Mouse (Mus musculus) embryo, embryonic 9.5 days (tissue): ENCODE measurements around the gene Ntrk3.

Source experiments
- DNase-seq: peaks from one replicate; pipeline ENCODE4 v3.0.0-alpha.2; 2017; ENCODE audit errors: extremely low spot score

Gene Ntrk3

DNA sequence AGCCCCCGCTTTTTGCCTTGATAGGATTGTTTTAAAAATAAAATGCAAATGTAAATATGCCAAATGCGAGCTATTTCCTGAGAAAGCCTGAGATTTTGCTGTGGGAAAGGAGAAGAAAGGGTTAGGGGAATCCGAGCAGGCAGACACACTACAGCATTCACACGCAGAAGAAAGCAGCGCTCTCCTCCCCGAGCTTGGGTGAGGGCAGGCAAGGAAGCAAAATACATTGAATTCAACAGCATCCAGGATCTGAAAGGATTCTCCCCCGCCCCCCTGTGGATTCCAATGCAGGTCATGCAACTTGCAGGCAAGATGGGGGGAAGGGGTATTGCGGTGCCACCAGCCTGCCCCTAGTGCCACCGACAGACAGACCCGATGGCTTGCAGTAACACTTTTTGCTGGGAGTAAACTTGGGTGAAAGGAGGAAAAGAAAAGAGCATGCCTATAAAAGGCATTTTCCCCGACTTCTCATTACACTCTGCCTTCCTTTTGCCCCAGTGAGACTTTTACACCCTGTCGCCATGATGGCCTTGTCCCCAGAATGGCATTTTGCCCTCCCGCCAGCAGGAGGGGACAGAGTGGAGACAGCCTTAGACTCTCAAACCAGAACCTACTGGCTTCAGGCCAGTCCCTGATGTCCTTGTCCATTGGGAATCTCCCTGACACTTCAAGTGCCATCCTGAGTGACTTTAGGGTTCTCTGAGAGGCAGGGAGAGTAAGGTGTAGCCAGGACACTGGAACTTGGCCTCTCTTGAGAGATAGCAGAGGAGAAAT, 158.2 kb downstream of the Ntrk3 start:
- DNase-seq: peak; percentile 38

DNA sequence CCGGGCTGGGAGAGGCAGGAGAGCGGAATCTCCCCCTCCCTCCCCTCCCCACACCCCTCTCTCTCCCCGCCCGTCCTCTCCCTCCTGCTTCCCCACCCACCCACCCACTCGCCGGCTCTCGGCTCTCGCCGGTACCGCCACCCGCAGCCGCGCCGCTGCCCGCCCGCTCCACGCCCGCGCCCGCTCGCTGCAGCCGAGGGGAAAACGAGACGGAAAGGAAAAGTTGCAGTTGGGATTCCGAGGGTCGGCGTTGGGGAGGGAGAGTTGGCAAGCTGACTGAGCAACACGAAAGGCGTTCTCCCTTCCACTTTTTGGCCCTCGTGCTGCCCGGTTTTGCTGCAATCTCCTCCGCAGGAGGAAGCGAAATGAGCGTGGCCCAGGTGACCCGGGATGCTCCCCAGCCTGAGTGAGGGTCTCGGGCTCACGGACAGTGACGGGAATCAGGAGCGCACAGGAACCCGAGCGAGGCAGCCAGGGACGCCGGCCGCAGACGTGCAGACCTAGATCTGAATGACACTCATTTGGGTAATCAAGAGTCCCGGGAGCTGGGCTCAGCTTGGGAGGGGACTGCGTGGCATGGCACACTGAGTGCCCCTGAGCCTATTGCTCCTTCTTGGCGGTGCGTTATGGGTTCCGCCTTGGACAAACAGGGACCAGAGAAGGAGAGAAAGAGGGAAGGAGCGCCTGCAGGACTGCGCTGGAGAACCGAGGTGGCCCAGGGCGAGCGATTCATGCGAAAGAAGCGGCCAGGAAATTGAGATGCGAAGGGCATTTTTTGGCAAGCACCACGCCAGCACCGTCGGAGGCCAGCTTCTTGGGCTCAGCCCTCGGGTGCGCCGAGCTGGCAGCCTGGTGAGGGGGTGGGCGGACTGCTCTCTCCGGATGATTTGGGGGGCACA, 159.1 kb downstream of the Ntrk3 start:
- DNase-seq: peak; percentile 58

DNA sequence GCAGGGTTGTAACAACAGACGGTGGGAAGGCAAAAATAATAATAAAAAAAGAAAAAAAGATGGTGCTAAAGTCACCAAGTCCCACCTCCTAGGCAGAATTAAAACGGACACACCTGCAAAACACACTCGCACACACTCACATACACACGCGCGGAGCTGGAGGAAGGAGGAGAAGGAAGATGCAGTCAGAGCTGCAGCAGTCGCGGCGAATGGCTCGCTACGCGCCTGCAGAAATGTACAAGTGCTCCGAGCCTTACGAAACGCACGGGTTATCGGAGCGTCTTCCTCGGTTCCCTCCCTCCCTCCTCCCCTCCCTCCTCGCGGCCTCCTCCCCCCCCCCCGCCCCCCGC, 159.7 kb downstream of the Ntrk3 start:
- DNase-seq: peak; percentile 57

DNA sequence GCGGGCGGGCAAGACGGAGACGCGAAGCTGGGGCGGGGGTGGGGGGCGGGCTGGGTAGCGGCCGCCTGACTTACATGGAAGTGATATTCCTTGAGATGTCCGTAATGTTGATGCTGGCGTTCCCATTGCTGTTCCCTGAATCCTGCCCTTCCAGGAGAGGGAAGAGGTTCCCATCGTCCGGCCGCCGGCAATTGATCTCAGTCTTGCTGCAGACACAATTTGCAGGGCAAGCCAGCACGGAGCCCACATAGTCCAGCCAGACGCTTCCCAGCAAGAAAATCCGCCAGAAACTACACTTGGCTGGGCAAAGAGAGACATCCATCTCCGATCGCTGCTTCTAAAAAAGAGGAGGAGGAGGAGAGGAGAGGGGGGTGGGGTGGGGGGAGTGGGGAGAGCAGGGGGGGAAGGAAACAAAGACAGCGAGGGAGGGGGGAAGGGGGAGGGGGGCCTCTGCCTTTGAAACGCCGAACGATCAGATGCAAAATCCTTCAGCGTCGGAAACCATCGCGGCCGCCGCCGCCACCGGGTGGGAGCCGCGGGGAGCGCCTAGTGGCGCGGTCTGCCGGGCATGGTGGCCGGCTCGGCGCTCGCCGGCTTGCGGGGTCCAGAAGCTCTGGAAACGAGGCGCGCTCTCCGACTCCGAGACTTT, 160.2 kb downstream of the Ntrk3 start:
- DNase-seq: peak; percentile 69

DNA sequence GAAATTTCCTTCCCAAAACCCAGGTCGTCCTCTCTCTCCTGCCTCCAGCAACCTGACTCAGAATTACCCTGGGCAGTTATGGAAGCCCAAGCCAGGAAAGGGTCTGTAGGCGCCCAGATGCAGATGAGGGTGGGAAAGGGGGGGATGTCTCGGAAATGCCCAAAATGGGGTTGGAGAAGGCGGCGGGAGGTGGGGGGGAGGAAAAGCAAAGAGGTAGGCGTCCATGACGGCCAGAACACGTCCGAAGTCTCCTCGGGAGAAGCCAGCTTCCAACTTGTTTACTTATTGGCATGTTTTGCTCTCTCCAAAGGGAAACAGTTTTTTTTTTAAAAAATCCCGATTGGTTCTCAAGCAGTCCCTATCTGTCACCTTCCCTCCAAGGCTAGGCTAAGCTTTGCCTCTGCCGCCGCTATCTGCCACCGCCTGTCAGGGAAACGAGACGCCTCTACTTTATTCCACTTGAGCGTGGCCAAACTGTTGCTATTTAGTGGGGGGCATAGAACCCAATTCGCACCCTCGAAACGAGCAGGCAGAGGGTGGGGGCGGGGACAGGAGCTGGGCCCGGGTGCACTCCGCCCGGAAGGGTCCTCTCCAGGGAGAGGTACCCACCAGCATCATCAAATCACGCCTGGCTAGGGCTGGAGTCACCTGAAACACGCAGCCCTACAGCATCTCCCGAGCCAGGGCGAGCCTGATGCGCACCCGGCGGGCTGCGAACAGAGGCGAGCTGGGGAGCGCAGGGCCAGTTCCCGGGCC, 160.9 kb downstream of the Ntrk3 start:
- DNase-seq: no peak

DNA sequence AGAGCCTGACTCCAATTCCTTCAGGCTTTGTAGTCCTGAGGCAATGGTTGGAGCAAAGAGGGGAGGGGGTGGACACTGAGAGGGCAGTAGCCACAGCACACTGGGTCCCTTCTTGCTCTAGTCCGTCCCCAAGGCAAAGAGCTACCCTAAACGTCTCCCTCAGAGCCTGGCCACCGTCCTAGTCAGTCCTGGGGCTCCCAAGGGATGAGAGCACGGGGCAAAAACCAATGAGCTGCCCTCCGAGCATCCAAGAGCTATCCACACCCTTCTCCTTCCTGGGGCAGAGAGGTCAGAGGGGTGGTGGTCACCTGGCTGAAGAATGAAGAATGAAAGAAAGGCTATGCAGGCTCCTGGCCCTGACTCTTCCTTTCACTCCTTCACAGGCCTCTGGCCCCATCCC, 161.6 kb downstream of the Ntrk3 start:
- DNase-seq: no peak

DNA sequence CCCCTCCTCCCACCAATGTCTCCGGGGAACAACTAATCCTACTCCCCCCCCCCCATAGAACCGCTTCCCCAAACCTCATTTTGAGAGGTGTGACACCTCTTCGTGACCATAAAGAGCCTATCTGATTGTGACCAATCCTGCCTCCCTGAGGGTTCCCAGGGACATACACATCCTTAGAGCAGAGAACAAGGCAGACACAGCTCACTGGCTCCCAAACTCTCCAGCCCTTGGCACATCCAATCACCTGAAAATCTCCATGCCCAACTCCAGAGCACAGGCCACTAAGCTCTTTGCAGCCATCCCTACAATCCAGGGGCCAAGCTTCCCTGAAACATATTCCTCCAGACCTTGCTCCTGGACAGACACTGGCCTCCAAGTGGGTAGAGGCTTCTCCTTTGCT, 162.3 kb downstream of the Ntrk3 start:
- DNase-seq: no peak

DNA sequence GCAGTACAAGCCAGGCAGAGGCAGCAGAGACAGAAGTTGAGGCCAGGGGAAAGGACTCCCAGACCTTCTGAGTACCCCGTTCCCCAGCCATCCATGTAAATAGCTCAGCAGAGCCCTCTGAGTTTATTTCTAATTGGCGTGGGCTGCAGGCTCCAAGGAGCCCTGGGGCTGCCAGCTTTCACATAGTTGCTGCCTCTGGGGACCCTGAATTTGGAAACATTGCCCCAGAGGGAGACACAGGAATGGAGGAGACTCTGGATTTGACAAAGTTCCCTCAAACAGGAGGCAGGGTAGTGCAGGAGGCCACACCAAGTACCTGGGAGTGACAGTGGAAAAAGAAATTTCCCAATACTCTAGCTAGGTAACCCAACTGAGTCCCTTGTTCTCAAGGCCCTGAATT, 166.6 kb downstream of the Ntrk3 start:
- no peak for DNase-seq

DNA sequence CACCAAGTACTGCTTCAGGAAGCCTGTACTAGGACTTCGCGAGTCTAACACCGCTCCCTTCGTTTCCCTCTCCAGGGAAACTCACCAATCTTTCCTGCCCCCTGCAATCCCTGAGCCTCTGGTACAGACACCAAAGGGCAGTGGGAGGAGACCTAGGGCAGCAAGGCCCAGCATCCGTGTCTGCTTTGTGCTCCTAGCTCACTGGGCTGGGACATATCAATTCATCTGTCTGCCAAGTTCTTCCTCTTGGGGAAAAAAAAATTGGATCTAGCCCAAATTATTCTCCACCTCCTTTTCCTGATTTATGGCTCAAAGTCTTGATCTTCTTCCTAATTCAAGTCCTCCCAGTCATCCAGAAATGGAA, 168.6 kb downstream of the Ntrk3 start:
- no peak for DNase-seq

DNA sequence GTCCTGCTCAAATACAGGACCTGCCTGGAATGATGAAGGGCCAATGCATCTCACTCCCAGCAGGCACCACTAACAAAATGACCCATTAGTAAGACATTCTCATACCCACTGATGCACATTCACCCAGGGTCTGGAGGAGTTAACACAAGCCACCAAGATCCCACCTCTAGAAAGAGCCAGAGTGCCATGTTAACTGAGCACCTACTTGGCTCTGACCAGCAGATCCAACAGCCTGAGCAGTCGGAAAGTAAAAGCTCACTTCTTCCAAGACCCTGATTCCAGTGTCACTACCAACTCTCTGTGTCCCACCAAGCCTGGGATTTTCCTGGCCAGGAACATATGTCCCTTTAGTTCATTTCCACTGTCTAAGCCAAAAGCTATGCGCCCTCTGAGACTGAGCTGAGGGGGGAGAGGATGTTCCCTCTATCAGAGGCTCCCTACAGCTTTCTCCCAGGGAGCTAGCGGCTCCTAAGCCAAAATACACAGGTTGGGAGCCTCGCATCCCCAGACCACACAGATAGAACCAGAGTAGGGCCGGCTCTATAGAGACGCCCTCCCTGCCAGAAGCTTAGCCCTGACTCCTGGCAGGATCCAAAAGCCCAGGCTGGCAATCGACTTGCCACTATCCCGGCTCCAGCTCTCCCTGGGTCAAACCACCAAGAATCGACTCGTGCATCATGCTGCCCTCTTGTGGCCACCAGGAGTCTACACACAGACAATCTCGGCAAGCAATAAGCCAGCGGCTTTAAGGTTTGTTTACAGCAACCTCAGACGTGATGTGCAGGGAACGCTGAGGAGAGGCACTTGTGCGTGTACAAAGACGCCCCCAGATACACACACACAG, 169.2 kb downstream of the Ntrk3 start:
- peak; percentile 68 for DNase-seq

DNA sequence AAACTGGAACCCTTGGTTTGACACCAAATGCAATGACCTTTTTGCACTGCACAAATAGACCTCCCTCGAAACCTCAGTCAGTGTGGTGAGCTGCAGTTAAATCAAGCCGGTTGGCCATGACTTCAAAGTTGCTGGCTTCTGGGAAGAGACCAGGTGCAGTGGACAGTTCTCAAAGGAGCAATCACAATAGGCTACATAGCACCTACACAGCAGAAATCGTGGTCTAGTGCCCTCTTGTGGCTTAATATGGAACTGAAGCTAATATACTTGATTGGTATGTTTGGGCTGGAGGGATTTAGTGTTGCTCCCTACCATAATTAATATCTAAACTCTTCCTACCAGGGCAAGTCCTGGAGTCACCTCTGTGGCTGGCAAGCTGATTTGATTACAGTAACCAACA, 171.2 kb downstream of the Ntrk3 start:
- no peak for DNase-seq

DNA sequence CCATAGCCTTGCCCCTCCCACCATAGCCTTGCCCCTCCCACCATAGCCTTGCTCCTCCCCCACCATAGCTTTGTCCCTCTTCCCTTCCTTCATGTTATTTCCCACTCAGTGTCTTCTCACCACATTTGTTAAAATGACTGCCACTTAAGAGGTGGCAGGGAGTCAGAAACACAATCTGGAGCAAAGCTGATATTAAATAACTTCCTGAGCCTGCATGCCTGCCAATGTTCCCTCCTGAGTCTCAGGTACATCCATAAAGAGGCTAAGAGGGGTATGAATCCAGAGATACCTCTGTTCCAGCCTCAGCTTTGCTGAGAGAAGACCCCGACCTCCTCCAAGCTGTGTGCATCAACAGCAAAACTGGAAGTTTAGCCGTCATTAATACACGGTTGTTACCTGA, 172.4 kb downstream of the Ntrk3 start:
- no peak for DNase-seq

DNA sequence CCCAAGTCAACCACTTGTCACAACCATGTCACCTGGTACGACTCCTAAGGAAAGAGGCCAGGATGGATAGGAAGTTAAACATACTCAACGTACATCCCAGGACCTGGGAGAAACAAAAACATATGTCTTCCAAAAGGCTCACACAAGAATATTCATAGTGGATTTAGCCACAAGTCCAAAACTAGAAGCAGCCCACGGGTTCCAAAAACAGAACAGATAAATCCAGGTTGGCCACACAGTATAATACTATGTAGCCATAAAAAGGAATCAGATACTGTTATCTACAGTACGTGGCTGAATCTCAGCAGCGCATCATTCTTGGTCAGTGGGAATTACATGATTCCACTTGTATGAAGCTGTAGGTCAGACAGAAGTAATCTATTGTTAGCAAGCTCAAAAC, 179.3 kb downstream of the Ntrk3 start:
- DNase-seq: no peak

DNA sequence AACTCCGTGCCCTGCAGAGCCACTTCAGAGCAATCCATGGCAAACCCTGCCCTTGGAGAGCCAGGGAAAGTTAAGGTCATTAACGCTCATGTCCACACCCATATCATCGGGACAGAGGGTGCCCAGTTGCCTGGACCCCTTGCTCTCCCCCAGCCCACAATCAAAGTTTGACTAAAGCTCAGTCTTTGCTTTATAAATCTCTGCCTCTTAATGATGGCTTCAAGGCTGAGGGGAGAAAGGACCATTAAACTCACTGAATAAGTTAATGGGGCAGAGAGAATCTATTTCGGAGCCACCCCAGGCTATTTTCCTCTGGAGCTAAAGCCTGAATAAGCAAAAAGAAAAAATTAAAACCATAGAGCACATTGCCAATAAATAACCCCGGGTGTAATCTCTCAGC, 182.3 kb downstream of the Ntrk3 start:
- DNase-seq: no peak

DNA sequence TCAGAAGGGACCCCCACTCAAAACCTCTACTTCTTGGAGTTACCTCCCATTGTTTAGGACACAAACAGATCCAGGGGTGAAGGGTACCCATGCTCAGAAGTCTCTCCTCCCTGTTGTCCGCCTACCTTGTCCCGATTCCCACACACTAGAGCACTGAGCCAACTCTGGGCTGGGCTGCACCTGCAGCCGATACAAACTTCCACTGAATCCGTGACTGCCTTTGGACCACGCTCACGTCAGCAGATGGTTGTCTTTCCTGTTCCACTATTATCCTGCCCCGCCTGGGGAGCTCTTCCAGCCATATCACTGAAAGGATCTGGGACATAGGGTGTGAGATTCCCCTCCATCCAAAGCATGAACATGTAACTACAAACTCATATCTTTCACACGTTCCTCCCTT, 188.4 kb downstream of the Ntrk3 start:
- DNase-seq: no peak

DNA sequence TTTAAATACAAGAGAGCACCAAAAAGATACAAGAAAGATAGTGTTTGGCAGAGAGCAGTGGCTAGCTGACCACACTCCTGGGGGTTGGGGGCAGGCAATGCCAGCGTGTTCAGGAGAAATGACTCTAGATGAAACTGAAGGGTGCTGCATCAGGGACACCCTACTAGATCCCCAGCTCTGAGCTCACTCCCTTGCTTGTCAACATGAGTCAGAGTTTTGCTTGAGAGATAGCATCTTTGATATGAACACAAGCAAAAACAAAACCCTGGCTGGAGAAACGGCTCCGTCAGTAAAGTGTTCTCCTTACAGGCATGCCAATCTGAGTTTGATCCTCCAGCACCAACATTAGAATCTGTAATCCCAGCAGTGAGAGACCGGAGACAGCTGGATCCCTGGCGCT, 189.1 kb downstream of the Ntrk3 start:
- no peak for DNase-seq

DNA sequence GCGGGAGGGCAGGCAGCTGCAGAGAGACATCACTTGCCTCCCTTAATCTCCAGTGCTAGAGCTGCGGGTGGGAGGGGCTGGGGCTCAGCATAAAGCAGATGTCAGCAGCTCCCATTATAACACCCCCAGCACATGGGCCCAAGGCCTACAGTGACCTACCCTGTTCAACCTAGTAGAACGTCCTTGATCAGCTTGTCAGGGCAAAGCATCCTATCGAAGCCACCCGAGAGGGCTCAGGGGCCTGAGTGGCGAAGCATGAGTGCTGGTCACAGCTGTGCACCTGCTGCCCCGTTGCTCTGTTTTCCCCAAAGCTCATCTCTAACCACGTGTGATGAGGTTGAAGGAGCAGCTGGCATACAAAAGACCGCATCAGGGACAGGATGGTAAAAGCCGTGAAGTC, 191.3 kb downstream of the Ntrk3 start:
- no peak for DNase-seq

DNA sequence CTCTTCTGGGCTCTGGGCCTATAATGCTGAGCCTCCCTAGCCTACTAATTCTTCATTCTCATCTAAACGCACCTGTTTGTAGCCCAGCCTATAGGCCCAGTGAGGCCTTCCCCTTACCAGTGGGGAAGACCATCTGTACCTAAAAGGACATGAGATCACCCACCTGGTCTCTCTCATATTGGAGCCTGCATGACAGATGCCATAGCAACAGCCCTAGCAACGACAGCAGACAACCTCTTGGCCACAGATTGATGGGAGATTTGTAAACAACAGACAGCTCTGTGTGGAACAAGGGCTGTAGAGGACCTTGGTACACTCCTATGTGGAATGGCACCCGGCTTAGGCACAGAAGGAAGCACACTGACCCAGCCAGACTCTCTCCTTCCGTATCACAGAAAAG, 195.3 kb downstream of the Ntrk3 start:
- no peak for DNase-seq

DNA sequence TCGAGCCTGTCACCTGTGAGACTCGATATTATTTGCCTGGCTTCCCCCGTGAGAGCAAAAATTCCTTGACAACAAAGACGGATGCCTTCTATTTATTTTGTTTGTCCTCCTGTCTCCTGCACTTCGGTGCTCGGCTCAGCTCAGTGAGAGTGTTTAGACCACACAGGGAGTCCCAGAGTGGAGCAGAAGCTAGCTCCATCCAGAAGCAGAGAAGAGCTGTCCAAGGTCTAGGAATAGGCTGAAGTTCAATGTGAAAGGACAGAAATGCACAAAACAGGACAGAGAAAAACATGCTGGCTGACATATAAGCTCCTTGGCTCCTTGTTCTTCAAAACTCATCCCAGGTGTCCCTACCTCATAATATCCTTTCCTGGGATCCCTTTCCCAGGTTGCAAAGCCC, 207.5 kb downstream of the Ntrk3 start:
- DNase-seq: no peak

DNA sequence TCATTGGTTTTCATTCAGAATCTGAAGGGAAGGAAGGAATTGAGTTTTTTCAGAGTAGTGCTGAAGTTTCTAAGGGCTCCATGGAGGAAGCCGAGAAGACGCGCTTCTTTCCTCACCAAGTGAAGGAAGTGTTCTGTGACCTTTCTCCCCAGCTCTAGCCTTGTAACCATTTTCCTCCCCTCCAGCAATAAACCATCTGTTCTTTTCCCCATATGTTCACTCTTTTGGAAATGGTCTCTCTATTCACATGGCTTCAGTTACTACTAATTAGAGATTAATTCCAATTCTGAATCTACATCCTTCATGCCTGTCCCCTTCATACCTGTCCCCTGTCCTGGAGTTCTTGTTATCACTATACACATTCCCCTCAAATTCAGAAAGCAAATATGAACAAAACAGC, 209.8 kb downstream of the Ntrk3 start:
- no peak for DNase-seq

DNA sequence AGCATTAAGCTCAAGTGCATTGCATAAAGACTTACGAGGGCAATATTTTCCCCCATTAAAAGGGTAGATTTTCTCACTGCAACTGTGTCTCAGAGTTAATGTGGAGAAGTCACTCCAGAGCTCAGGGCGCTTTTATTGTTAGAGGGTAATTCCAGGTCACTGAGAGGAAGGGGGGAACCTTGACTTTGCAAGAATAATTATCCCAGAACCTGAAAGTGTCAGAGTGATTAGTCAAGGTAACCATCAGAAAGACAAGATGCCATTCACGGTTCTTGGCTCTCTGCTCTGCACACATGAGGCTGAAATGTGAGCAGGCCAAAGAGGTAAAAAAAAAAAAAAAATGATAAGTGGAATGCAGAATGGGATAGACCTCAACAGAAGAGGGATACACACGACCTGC, 210.2 kb downstream of the Ntrk3 start:
- DNase-seq: no peak
